Mouse (Mus musculus): ENCODE measurements around the gene Clk3.
"Not testable (repeated sequence)": the region's sequence is repeated elsewhere in the genome, so short reads cannot be mapped to it uniquely, and the experiment has no call there.

Gene Clk3

DNA sequence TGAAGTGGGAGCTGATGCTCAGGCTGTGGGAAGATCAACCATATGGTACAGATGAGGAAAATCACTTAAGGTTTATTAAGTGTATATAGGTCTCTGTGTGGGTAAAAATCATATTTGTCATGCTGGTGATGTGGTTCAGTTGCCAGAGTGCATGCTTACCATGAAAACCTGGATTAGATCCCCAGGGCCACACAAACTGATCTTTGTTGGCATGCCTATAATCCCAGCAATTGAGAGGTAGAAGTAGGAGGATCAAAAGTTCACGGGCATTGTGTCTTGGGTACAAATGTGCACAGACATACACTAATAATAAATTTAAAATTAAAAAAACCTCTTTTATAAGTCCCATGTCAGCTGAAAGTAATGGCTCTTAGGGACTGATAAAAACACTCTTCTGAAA lies 43.3 kb downstream of the Clk3 start:
- no peak for DNase-seq

GRCm38 (mm10) chr9:57720736-57721135 lies 44.9 kb downstream of the Clk3 start:
- DNase-seq: no peak

DNA sequence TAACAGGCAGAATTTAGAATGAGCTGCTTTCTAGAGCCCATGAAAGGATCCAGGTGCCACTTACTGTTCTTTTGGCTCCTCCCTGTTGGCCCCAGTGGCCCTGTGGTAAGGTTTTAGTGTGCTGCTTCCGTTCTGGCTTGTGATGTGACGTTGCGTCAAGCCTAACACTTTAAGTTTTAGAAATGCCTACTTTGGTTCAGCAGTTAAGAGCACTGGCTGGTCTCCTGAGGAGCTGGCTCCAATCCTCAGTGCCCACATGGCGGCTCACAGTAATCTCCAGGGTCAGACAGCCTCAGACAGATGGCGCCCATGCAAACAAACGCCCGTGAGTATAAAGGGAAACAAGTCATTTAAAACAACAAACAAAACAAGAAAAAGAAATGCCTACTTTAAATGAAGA lies 47.3 kb downstream of the Clk3 start:
- no peak for DNase-seq

GRCm38 (mm10) chr9:57712194-57712593 lies 53.5 kb downstream of the Clk3 start:
- DNase-seq: no peak

DNA sequence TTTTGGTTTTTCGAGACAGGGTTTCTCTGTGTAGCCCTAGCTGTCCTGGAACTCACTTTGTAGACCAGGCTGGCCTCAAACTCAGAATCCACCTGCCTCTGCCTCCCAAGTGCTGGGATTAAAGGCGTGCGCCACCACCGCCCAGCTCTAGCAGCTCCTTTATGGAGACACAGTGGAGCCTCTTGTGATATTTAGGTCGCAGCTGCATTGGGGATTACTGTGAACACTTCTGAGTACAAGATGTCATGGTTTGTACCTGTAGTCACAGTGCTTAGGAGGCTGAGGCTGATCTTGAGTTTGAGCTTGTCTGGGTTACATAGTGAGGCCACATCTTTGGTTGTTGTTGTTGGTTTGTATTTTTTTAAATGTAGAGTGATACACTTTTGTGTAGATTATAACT lies 55.4 kb downstream of the Clk3 start:
- DNase-seq: not testable (repeated sequence)

DNA sequence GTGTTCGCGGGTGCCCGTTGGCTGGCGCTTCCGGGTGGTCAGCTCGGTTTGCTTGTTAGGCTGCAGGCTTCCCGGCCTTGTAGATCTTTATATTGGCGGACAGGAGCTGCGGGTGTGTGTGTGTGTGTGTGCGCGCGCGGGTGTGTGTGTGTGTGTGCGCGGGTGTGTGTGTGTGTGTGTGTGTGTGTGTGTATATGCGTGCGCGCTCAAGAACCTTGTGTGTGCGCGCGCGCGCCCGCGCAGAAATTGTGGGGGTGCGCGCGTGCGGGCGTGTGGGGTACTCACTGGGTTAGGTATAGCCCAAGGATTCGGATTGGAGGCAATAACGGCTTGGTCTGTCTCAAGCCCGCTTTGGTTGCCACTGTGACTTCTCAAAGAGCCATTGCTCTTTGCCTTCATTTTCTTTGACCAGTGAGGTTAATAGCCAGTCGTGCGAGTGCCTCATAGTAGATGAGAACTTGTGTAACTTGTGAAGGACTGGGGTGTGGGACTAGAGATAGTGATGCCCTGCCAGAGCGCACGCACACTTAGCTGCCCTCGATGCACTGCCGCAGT lies 56.9 kb downstream of the Clk3 start:
- peak; percentile 58 for DNase-seq

DNA sequence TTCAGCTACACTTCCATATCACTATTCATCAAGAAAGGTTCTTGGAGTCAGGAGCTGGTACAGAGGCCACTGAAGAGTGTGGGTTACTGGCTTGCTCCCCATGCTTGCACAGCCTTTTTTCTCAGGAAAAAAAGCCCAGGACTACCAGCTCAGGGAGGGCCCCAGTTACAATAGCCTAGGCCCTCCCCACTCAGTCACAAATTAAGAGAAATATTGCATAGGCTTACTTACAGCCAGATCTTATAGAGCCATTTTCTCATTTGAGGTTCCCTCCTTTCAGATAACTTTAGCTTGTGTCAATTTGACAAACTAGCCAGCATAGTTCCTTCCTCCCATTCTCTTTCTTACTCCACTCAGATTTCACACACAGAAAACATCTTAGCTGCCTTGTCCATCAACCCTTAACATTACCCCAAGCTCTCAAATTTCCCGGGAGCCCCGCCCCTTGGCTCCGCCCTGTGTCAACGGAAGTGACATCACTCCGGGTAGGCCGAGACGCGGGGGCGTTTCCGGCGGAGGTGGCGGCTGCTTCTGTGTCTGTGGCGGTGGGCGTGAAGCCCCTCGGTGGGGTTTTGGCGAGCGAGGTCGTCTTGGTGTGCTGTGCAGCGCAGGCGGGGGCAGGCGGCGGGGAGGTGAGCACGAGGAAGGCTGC lies 57.5 kb downstream of the Clk3 start, which contains the start of gene Edc3:
Gene Edc3 (plus strand): TSS at position 473 of the 652 bp plus-strand sequence.
- DNase-seq: peak; percentile 91

GRCm38 (mm10) chr9:57706496-57706895 lies 59.2 kb downstream of the Clk3 start:
- DNase-seq: no peak
